Mouse (Mus musculus): ENCODE results near the gene Galnt12. TPM values are rescaled to one million over a fixed set of nuclear protein-coding genes. Genes with fewer than 3 reads are reported as not detected.
A peak's percentile ranks its signal among the peaks of the same experiment; 100 is the strongest.

Galnt12 gene
- polyA plus RNA-seq, 1 experiment from 2014 or later = 10.0 TPM

GRCm38 (mm10) chr4:47151553-47152183, 60.0 kb downstream of the Galnt12 start:
- Histone ChIP-seq H3K4me3 (ENCODE audit: low read length) (no peak overlapping the region), H3K27ac (ENCODE audit: low read depth, low read length) (peak overlapping the region; percentile 30; the same call in 1 of the 2 replicates), H3K4me1 (ENCODE audit: control insufficient read depth, insufficient read depth, low read length) (0 out of 2 replicates have a peak, but pooled peaks cover 17% of the 10 kb centered on the region), H3K27me3 (ENCODE audit: control insufficient read depth, insufficient read depth, low read length) (no peaks in the 10 kb centered on the region), H3K36me3 (ENCODE audit: control insufficient read depth, insufficient read depth, low read length) (no peaks in the 10 kb centered on the region), H3K4me2 (replicated peaks; ENCODE audit: low read depth, low read length) (no peak overlapping the region), H3K9ac (ENCODE audit: low read depth, low read length) (no peak overlapping the region), H3K9me3 (ENCODE audit: control insufficient read depth, low read length) (no peaks in the 10 kb centered on the region)
- 51% methylated on average over 8 of the region's 8 CpGs for WGBS
- peak; percentile 55; the same call in 1 of the 2 replicates for ATAC-seq (ENCODE audit: low FRiP score, low TSS enrichment)

GRCm38 (mm10) chr4:47161103-47161755, 69.5 kb downstream of the Galnt12 start:
- Histone ChIP-seq H3K27ac (ENCODE audit: low read depth, low read length) (no peak overlapping the region), H3K4me2 (replicated peaks; ENCODE audit: low read depth, low read length) (no peak overlapping the region), H3K9ac (ENCODE audit: low read depth, low read length) (no peak overlapping the region), H3K9me3 (ENCODE audit: control insufficient read depth, low read length) (no peaks in the 10 kb centered on the region), H3K4me3 (ENCODE audit: low read length) (no peak overlapping the region), H3K4me1 (ENCODE audit: control insufficient read depth, insufficient read depth, low read length) (no peaks in the 10 kb centered on the region), H3K27me3 (ENCODE audit: control insufficient read depth, insufficient read depth, low read length) (no peaks in the 10 kb centered on the region), H3K36me3 (ENCODE audit: control insufficient read depth, insufficient read depth, low read length) (no peaks in the 10 kb centered on the region)
- ATAC-seq (ENCODE audit: low FRiP score, low TSS enrichment) = no peak
- 17% methylated on average over 3 of the region's 4 CpGs for WGBS

DNA sequence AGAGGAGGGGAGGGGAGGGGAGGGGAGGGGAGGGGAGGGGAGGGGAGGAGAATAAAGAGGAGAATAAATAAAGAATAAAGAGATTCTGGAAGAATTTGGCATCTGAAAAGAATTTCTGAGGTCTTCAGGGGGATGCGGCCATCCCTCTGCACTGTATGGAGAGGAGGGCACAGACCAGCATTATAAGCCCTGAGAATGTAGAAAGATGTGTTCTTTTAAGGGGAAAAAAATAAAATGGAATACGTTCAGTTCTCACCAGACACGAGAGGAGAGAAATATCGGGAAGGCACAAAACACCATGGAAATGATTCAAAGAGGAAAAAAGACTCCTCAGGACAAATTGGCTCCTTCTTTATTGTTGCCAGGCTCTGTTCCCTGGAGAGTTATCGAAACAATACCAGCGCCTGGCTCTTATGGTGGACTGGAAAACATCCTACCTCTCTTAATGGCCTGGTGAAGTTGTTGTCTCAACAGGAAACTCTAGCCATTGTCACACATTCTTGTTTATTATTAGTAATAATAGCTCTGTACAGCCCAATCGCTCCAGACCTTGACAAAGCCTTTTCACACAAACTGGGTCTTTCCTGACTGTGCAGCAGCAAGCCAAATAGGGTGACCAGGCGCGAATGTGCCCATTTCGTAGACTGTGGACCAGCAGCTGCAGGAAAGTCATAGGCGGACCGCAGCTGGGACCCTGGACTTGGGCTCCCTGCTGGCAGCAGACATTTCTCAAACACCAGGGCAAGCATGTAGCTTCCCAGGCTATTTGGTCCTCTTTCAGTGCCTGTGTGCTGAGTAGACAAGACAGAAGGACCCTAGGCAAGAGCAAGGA, 70.3 kb downstream of the Galnt12 start:
- H3K9me3 ChIP-seq (ENCODE audit: control insufficient read depth, low read length) = no peaks in the 10 kb centered on the region
- no peak for ATAC-seq (ENCODE audit: low FRiP score, low TSS enrichment)
- H3K36me3 ChIP-seq (ENCODE audit: control insufficient read depth, insufficient read depth, low read length) = no peaks in the 10 kb centered on the region
- no peaks in the 10 kb centered on the region for H3K27me3 ChIP-seq (ENCODE audit: control insufficient read depth, insufficient read depth, low read length)
- H3K4me3 ChIP-seq (ENCODE audit: low read length) = no peak overlapping the region
- H3K27ac ChIP-seq (ENCODE audit: low read depth, low read length) = no peak overlapping the region
- no peak overlapping the region for H3K9ac ChIP-seq (ENCODE audit: low read depth, low read length)
- no peak overlapping the region for H3K4me2 ChIP-seq (replicated peaks; ENCODE audit: low read depth, low read length)
- 69% methylated on average over 12 of the region's 12 CpGs for WGBS
- H3K4me1 ChIP-seq (ENCODE audit: control insufficient read depth, insufficient read depth, low read length) = no peaks in the 10 kb centered on the region

DNA sequence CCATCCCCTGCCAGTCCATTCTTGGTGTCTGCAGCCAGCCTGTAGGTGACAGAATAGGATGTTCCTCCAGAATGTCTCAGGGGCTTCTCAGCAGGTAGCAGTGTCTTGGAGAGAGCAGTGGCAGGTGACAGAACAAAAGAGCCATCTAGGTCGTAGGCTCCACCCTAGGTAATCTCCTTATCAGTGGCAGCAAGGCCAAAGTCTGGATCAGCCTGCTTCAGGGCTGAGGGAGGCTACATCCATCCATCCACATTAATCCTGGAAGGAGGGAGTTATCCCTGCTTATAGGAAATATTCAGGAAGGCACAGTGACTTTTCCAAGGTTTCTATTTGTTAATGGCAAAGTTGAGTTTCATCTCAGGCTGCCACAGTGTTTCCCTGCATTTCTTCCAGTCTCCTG, 80.6 kb downstream of the Galnt12 start:
- ATAC-seq (ENCODE audit: low FRiP score, low TSS enrichment) = no peak
- 0 out of 2 replicates have a peak, but pooled peaks cover 4% of the 10 kb centered on the region for H3K4me1 ChIP-seq (ENCODE audit: control insufficient read depth, insufficient read depth, low read length)
- no peak overlapping the region for H3K27ac ChIP-seq (ENCODE audit: low read depth, low read length)
- no peaks in the 10 kb centered on the region for H3K9me3 ChIP-seq (ENCODE audit: control insufficient read depth, low read length)
- H3K9ac ChIP-seq (ENCODE audit: low read depth, low read length) = no peak overlapping the region
- no peak overlapping the region for H3K4me2 ChIP-seq (replicated peaks; ENCODE audit: low read depth, low read length)
- WGBS = 60% methylated on average over 1 of the region's 1 CpGs
- no peaks in the 10 kb centered on the region for H3K36me3 ChIP-seq (ENCODE audit: control insufficient read depth, insufficient read depth, low read length)
- H3K4me3 ChIP-seq (ENCODE audit: low read length) = no peak overlapping the region
- H3K27me3 ChIP-seq (ENCODE audit: control insufficient read depth, insufficient read depth, low read length) = no peaks in the 10 kb centered on the region

Other genes with a start within 250 kb of the Galnt12 start
- 0.06 and 0.43 TPM in 2 replicates for gene Gabbr2, start 100.0 kb upstream of the Galnt12 start, polyA plus RNA-seq (2014; fragmentation: Nextera tagmentation; extraction: Ambion mirVana)
- gene Anks6, start 34.5 kb upstream of the Galnt12 start, polyA plus RNA-seq (2014; fragmentation: Nextera tagmentation; extraction: Ambion mirVana) = 3.8 and 7.2 TPM in 2 replicates
- 16.3 and 21.8 TPM in 2 replicates for gene Col15a1, start 116.3 kb downstream of the Galnt12 start, polyA plus RNA-seq (2014; fragmentation: Nextera tagmentation; extraction: Ambion mirVana)